Mouse (Mus musculus): Measurements from ENCODE around the gene Zdhhc14. TPM values are rescaled to one million over a fixed set of nuclear protein-coding genes. Genes with fewer than 3 reads are reported as not detected.

Zdhhc14 gene
- polyA plus RNA-seq, 1 experiment from 2014 or later: 4.1 TPM

GRCm38 (mm10) chr17:5655536-5655935, 163.2 kb downstream of the Zdhhc14 start:
- Histone ChIP-seq H3K4me1 (peaks cover 5% of the 10 kb centered on the region), H3K4me2 (replicated peaks) (no peak overlapping the region), H3K9me3 (no peaks in the 10 kb centered on the region), H3K27ac (replicated peaks) (no peak overlapping the region), H3K27me3 (peaks cover 7% of the 10 kb centered on the region), H3K9ac (replicated peaks) (no peak overlapping the region), H3K4me3 (no peak overlapping the region), H3K36me3 (no peaks in the 10 kb centered on the region)
- WGBS: 99% methylated on average over 4 of the region's 4 CpGs
- ATAC-seq (ENCODE audit: low FRiP score, low read depth): no peak

- H3K4me2 ChIP-seq (replicated peaks): no peak overlapping the region
- H3K27me3 ChIP-seq: peaks cover 10% of the 10 kb centered on the region
- peak overlapping the region; percentile 20; the same call in 1 of the 2 replicates for H3K27ac ChIP-seq (replicated peaks)
- no peak overlapping the region for H3K9ac ChIP-seq (replicated peaks)
- H3K4me1 ChIP-seq: peaks cover 15% of the 10 kb centered on the region
- WGBS: 18% methylated on average over 8 of the region's 8 CpGs
- ATAC-seq (ENCODE audit: low FRiP score, low read depth): peak; percentile 63; the same call in 1 of the 2 replicates
- no peak overlapping the region for H3K4me3 ChIP-seq
- H3K9me3 ChIP-seq: no peaks in the 10 kb centered on the region
- no peaks in the 10 kb centered on the region for H3K36me3 ChIP-seq
Measured at GRCm38 (mm10) chr17:5660317-5661080, 168.1 kb downstream of the Zdhhc14 start.

DNA sequence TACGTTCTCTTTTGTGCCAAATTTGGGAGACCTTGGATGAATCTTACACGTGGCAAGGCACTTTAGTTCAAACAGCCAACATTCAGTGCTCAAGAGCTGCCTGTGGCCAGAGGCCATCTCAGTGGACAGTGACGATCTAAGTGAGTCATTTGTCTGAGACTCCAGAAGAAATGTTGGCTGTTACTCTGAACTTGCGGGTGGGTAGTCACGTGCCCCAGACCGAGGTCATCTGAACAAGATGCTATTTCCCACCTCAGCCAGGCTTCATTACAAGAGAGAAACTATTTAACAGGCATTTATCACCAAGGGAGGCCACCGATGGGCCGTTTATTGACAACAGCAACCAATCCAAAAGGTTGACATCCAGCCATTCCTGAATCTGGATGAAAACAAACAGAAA, 174.3 kb downstream of the Zdhhc14 start:
- 82% methylated on average over 8 of the region's 8 CpGs for WGBS
- Histone ChIP-seq H3K27ac (replicated peaks) (no peak overlapping the region), H3K4me2 (replicated peaks) (no peak overlapping the region), H3K4me3 (no peak overlapping the region), H3K9ac (replicated peaks) (no peak overlapping the region), H3K36me3 (no peaks in the 10 kb centered on the region), H3K4me1 (peaks cover 6% of the 10 kb centered on the region; the same call in 1 of the 2 replicates), H3K27me3 (peaks cover 8% of the 10 kb centered on the region; the same call in 1 of the 2 replicates), H3K9me3 (no peaks in the 10 kb centered on the region)
- ATAC-seq (ENCODE audit: low FRiP score, low read depth): no peak

- H3K4me3 ChIP-seq: no peak overlapping the region
Measured at GRCm38 (mm10) chr17:5668456-5668855, 176.1 kb downstream of the Zdhhc14 start.

GRCm38 (mm10) chr17:5668981-5669380, 176.6 kb downstream of the Zdhhc14 start:
- H3K4me3 ChIP-seq: no peak overlapping the region
- H3K9ac ChIP-seq (replicated peaks): no peak overlapping the region
- WGBS: 68% methylated on average over 7 of the region's 7 CpGs
- ATAC-seq (ENCODE audit: low FRiP score, low read depth): no peak
- no peaks in the 10 kb centered on the region for H3K9me3 ChIP-seq
- H3K36me3 ChIP-seq: no peaks in the 10 kb centered on the region
- peaks cover 6% of the 10 kb centered on the region; the same call in 1 of the 2 replicates for H3K4me1 ChIP-seq
- H3K27me3 ChIP-seq: peaks cover 8% of the 10 kb centered on the region; the same call in 1 of the 2 replicates
- no peak overlapping the region for H3K4me2 ChIP-seq (replicated peaks)
- H3K27ac ChIP-seq (replicated peaks): no peak overlapping the region

More at GRCm38 (mm10) chr17:5668456-5668855, 176.1 kb downstream of the Zdhhc14 start:
- WGBS: 68% methylated on average over 3 of the region's 3 CpGs
- no peak for ATAC-seq (ENCODE audit: low FRiP score, low read depth)
- Histone ChIP-seq H3K27me3 (peaks cover 8% of the 10 kb centered on the region; the same call in 1 of the 2 replicates), H3K27ac (replicated peaks) (no peak overlapping the region), H3K9ac (replicated peaks) (no peak overlapping the region), H3K4me2 (replicated peaks) (no peak overlapping the region), H3K9me3 (no peaks in the 10 kb centered on the region), H3K36me3 (no peaks in the 10 kb centered on the region), H3K4me1 (peaks cover 6% of the 10 kb centered on the region; the same call in 1 of the 2 replicates)

DNA sequence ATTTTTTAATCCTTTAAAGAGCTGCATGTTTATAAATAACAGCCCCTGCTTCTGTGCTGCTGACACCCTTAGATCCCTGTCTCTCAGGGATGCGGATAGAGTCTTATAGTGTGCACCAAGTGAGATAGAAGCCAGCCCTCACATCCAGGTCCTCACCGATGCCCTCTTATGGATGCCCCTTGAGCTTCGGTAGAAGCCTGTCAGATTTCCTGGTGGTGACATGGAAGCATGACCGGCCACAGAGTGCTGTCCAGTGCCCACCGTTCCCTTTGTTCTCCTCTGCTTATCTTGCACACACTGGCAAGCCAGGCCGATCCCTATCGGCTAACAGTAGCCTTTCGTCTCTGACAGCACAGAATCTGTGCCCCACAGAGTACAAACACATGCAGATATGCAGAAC, 183.6 kb downstream of the Zdhhc14 start:
- no peak for ATAC-seq (ENCODE audit: low FRiP score, low read depth)
- H3K27ac ChIP-seq (replicated peaks): no peak overlapping the region

GRCm38 (mm10) chr17:5679315-5679714, 187.0 kb downstream of the Zdhhc14 start:
- ATAC-seq (ENCODE audit: low FRiP score, low read depth): no peak
- H3K27ac ChIP-seq (replicated peaks): no peak overlapping the region
- H3K9me3 ChIP-seq: no peaks in the 10 kb centered on the region
- H3K4me2 ChIP-seq (replicated peaks): no peak overlapping the region
- 38% methylated on average over 1 of the region's 1 CpGs for WGBS
- no peak overlapping the region for H3K4me3 ChIP-seq
- no peaks in the 10 kb centered on the region for H3K27me3 ChIP-seq
- no peaks in the 10 kb centered on the region for H3K36me3 ChIP-seq
- H3K4me1 ChIP-seq: no peaks in the 10 kb centered on the region
- no peak overlapping the region for H3K9ac ChIP-seq (replicated peaks)

More for the DNA sequence above, 183.6 kb downstream of the Zdhhc14 start:
- Histone ChIP-seq H3K4me3 (no peak overlapping the region), H3K36me3 (no peaks in the 10 kb centered on the region), H3K9ac (replicated peaks) (no peak overlapping the region), H3K4me1 (no peaks in the 10 kb centered on the region), H3K27me3 (peaks cover 2% of the 10 kb centered on the region; the same call in 1 of the 2 replicates), H3K9me3 (no peaks in the 10 kb centered on the region), H3K4me2 (replicated peaks) (no peak overlapping the region)
- 67% methylated on average over 8 of the region's 8 CpGs for WGBS

DNA sequence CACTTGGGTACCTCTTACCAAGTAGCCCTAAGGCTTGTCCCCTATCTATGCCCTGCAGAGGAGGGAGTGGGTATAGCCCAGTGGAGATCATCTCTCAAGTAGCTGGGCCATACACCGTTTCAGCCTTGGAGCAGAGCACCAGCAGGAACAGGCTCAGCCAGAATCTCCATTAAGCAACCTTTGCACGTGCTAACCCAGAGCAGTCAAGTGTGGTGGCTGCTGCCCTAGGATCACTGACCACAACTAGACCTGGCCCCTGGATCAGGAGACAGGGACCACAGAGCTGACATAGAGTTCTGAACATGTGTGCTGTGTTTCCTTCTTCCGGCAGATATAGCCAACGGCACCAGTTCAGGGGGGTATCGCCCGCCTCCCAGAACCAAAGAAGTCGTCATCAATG, 193.0 kb downstream of the Zdhhc14 start:
- no peaks in the 10 kb centered on the region for H3K4me1 ChIP-seq
- no peak overlapping the region for H3K4me3 ChIP-seq
- WGBS: 92% methylated on average over 7 of the region's 7 CpGs
- no peak overlapping the region for H3K4me2 ChIP-seq (replicated peaks)
- no peak for ATAC-seq (ENCODE audit: low FRiP score, low read depth)
- H3K36me3 ChIP-seq: no peaks in the 10 kb centered on the region
- no peaks in the 10 kb centered on the region for H3K9me3 ChIP-seq
- no peak overlapping the region for H3K27ac ChIP-seq (replicated peaks)
- no peaks in the 10 kb centered on the region for H3K27me3 ChIP-seq
- H3K9ac ChIP-seq (replicated peaks): no peak overlapping the region

GRCm38 (mm10) chr17:5687810-5688209, 195.5 kb downstream of the Zdhhc14 start:
- WGBS: 90% methylated on average over 4 of the region's 4 CpGs
- ATAC-seq (ENCODE audit: low FRiP score, low read depth): no peak

DNA sequence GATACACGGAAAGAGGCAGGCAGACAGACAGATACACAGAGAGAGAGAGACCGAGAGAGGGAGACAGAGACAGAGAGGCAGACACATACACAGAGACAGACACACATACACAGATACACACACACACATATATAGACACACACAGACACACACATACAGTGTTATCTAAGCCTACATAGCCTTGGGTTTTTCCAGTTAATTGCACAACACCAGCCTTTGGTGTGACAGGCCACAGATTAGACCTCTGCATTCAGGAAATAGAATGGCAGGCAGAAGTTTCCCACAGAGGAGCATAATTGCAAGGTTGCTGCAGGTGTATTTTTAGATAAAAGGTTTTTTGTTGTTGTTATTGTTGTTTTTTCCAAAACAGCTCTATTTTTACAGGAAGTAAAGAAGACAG, 195.9 kb downstream of the Zdhhc14 start:
- H3K36me3 ChIP-seq: no peaks in the 10 kb centered on the region
- ATAC-seq (ENCODE audit: low FRiP score, low read depth): no peak
- 90% methylated on average over 2 of the region's 2 CpGs for whole genome bisulfite sequencing
- no peaks in the 10 kb centered on the region for H3K27me3 ChIP-seq
- H3K27ac ChIP-seq (replicated peaks): no peak overlapping the region
- no peak overlapping the region for H3K4me3 ChIP-seq
- no peak overlapping the region for H3K9ac ChIP-seq (replicated peaks)
- no peaks in the 10 kb centered on the region for H3K4me1 ChIP-seq
- no peak overlapping the region for H3K4me2 ChIP-seq (replicated peaks)
- H3K9me3 ChIP-seq: no peaks in the 10 kb centered on the region

More at GRCm38 (mm10) chr17:5687810-5688209, 195.5 kb downstream of the Zdhhc14 start:
- no peak overlapping the region for H3K27ac ChIP-seq (replicated peaks)
- no peaks in the 10 kb centered on the region for H3K36me3 ChIP-seq
- H3K9ac ChIP-seq (replicated peaks): no peak overlapping the region
- H3K27me3 ChIP-seq: no peaks in the 10 kb centered on the region
- no peaks in the 10 kb centered on the region for H3K4me1 ChIP-seq
- no peak overlapping the region for H3K4me2 ChIP-seq (replicated peaks)
- H3K9me3 ChIP-seq: no peaks in the 10 kb centered on the region
- H3K4me3 ChIP-seq: no peak overlapping the region

GRCm38 (mm10) chr17:5688669-5689068, 196.3 kb downstream of the Zdhhc14 start:
- H3K4me1 ChIP-seq: no peaks in the 10 kb centered on the region
- H3K4me3 ChIP-seq: no peak overlapping the region
- no peak overlapping the region for H3K4me2 ChIP-seq (replicated peaks)
- no peaks in the 10 kb centered on the region for H3K9me3 ChIP-seq
- ATAC-seq (ENCODE audit: low FRiP score, low read depth): no peak
- H3K36me3 ChIP-seq: no peaks in the 10 kb centered on the region
- H3K27me3 ChIP-seq: no peaks in the 10 kb centered on the region
- no peak overlapping the region for H3K27ac ChIP-seq (replicated peaks)
- no peak overlapping the region for H3K9ac ChIP-seq (replicated peaks)

- Histone ChIP-seq H3K36me3 (no peaks in the 10 kb centered on the region), H3K4me1 (no peaks in the 10 kb centered on the region), H3K9ac (replicated peaks) (no peak overlapping the region), H3K9me3 (no peaks in the 10 kb centered on the region), H3K27ac (replicated peaks) (no peak overlapping the region), H3K4me2 (replicated peaks) (no peak overlapping the region), H3K27me3 (no peaks in the 10 kb centered on the region), H3K4me3 (no peak overlapping the region)
- ATAC-seq (ENCODE audit: low FRiP score, low read depth): no peak
- 89% methylated on average over 8 of the region's 8 CpGs for WGBS
Measured at GRCm38 (mm10) chr17:5690746-5691535, 198.6 kb downstream of the Zdhhc14 start.
